Mouse (Mus musculus) adrenal gland, postnatal 10 days (tissue): ENCODE results near the gene Epop. TPM values are rescaled to one million over a fixed set of nuclear protein-coding genes. Genes with fewer than 3 reads are reported as not detected.

Experiments used
- DNase-seq: peaks from one replicate; pipeline ENCODE4 v3.0.0; 2021; ENCODE audit warnings: mixed read lengths
- long read RNA-seq, 2 experiments: library from polyadenylated mRNA; stranded (forward); transcript quantifications; one replicate each; pipeline ENCODE4 v2.0.0; 2021
- total RNA-seq, 2 experiments: library from RNA; stranded (reverse); gene quantifications; 2 replicates each; pipeline ENCODE4 v1.2.3; 2021

Epop gene
- total RNA-seq, result 1 to 10 TPM; 3.5 to 5.1 TPM
- long read RNA-seq, experiment 1, transcript Epop-201 (1 exons, 2,314 nt), result major isoform, 15 of 15 reads
- long read RNA-seq, experiment 1, partial matches to known transcripts, result 0 of 15 reads
- long read RNA-seq, experiment 1, other reads (novel, unspliced or antisense), result 0 of 15 reads
- long read RNA-seq, experiment 2, transcript Epop-201 (1 exons, 2,314 nt), result major isoform, 5 of 5 reads
- long read RNA-seq, experiment 2, partial matches to known transcripts, result 0 of 5 reads
- long read RNA-seq, experiment 2, other reads (novel, unspliced or antisense), result 0 of 5 reads

GRCm38 (mm10) chr11:97629576-97629975 lies at the start of gene Epop:
Gene Epop (minus strand): TSS chr11:97629702.
- DNase-seq, result peak; percentile 95

DNA sequence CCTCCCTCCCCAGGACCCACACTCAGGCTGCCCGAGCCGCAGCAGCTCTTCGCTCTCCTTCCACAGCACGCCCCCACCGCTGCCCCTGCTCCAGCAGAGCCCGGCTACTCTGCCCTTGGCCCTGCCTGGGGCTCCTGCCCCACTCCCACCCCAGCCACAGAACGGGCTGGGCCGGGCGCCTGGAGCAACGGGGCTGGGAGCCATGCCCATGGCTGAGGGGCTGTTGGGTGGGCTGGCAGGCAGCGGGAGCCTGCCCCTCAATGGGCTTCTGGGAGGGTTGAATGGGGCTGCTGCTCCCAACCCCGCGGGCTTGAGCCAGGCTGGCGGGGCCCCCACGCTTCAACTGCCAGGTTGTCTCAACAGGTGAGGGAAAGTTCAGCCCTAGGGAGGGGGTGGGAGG lies 48.8 kb upstream of the Epop start:
- no peak for DNase-seq

DNA sequence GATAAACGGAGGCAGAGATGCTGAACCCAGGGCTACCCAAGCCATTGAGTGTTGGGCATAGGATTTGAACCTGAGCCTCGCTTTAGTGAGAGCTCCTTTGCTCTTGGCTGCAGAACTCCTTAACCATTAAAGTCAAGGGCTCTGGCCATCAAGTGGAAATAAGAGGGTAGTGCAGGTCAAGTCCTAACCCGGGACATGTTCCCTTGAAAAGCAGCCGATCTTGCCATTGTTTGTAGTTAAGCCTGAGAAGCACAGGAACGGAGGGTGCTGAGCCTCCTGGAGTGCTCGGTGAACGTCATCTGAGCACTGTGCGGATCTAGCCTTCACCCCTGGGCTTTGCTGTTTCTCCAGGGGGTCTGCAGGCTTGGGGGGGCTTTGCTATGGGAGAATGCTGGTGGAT lies 48.3 kb upstream of the Epop start:
- DNase-seq, result no peak

GRCm38 (mm10) chr11:97677381-97677780 lies 47.9 kb upstream of the Epop start:
- DNase-seq, result no peak

- DNase-seq, result no peak
These were observed 46.7 kb upstream of the Epop start for GRCm38 (mm10) chr11:97676050-97676754.

DNA sequence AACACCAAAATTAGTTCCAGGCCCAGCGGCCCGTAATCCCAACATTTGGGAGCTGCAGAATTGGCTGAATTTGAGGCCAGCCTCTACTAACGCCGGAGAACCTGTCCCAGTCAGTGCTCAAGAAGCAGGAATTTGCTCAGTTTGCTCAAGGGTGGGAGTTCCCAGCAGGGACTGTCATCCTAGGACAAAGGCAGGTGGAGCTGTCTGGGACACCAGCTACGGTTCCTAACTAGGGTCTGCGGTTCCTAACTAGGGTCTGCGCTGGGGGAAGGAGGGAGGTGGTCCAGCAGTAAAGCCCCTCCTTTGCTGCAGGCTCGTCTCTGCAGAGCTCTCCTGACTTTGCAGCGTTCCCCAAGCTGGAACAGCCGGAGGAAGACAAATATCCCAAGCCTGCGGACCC lies 43.6 kb upstream of the Epop start:
- DNase-seq, result no peak

- no peak for DNase-seq
These were observed 41.6 kb upstream of the Epop start for GRCm38 (mm10) chr11:97671177-97671527.

GRCm38 (mm10) chr11:97670234-97671176 lies 41.0 kb upstream of the Epop start:
- DNase-seq, result no peak

- peak; percentile 70 for DNase-seq
These were observed 40.3 kb upstream of the Epop start for GRCm38 (mm10) chr11:97669829-97670228.

GRCm38 (mm10) chr11:97669268-97669667 lies 39.8 kb upstream of the Epop start:
- no peak for DNase-seq

GRCm38 (mm10) chr11:97668160-97668559 lies 38.7 kb upstream of the Epop start:
- DNase-seq, result no peak

- no peak for DNase-seq
These were observed 37.3 kb upstream of the Epop start for GRCm38 (mm10) chr11:97666794-97667193.

GRCm38 (mm10) chr11:97666221-97666620 lies 36.7 kb upstream of the Epop start:
- no peak for DNase-seq

DNA sequence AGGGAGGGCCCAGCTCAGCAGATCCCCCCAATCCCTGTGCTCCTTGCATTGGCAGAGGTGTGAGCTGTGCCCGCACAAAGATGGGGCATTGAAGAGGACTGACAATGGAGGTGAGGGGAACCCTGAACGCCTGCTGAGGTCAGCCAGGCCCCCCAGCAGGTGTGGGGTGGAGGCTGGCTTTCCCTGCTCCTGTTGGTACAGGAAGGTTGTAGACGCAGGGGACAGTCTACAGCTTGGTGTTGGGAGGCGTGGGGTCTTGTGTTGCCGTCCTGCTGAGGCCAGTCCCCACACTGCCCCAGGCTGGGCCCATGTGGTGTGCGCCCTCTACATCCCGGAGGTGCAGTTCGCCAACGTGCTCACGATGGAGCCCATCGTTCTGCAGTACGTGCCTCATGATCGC lies 35.9 kb upstream of the Epop start:
- no peak for DNase-seq

DNA sequence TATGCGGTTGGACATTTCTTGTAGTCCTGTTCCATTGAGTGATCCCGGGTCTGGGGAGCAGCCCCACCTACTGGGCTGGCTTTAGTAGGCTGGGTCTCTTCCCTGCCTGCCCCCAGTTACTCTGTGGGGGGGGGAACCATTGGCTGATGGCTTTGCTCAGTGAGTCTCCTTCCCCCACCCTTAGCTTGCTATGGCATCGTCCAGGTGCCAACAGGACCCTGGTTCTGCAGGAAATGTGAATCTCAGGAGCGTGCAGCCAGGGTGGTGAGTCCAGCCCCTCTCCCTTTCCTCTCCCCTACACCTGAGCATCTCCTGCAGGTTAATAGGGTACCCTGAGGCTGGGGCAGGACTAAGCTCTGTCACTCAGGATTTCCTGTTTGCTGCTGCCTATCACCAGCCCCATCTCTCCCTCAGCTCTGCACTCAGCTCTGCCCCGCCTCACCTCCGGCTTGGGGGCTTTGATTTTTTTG lies 35.3 kb upstream of the Epop start:
- no peak for DNase-seq

DNA sequence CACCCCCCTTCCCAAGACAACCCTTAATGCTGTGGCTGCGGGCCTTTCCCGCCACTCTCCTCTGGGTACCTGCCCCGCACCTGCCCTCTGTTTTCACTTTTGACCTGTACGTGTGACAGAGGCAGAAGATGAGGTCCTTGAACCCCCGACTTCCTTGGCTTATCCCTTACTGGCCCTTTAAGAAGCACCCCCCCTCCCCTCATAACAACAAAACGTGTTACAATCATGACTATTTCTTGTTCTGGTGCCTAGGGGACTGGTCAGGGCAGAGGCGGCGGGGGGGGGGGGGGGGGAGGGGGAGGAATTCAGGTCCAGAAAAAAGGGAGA lies 34.8 kb upstream of the Epop start:
- no peak for DNase-seq

- peak; percentile 54 for DNase-seq
These were observed 34.2 kb upstream of the Epop start for GRCm38 (mm10) chr11:97663528-97664338.

- DNase-seq, result peak; percentile 88
These were observed 33.5 kb upstream of the Epop start, which contains the start of gene Mllt6 for GRCm38 (mm10) chr11:97662893-97663527. Gene Mllt6 (plus strand): TSS chr11:97663414.

DNA sequence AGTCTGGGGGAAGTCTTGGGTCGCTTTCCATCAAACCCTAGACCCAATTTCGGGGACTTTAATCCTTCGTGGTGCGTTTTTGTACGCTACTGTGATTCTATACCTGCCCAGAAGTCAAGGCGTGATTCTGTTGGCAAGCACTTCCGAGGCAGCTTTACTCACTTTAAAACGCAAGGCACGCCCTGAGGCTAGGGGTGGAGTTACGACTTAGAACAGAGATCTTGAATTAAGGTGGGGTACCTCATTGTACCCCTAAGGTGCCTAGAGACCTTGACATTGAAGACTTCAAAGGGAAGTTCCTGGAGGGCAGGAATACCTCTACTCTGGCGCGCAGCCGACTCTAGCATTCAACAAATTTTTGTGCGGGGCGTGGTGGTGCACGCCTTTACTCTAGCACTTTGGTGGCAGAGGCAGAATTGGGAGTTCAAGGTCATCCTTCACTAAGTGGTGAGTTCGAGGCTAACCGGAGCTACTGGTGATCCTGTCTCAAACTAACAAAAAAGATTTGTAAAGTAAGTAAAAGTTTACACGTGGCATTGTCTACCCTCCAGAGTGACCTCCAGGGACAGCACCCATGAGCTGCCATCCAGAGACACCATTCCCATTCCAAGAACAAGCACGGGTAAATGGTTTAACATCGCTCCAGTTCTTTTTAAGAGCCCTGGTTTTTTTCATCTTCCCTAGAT lies 32.8 kb upstream of the Epop start:
- peak; percentile 61 for DNase-seq

DNA sequence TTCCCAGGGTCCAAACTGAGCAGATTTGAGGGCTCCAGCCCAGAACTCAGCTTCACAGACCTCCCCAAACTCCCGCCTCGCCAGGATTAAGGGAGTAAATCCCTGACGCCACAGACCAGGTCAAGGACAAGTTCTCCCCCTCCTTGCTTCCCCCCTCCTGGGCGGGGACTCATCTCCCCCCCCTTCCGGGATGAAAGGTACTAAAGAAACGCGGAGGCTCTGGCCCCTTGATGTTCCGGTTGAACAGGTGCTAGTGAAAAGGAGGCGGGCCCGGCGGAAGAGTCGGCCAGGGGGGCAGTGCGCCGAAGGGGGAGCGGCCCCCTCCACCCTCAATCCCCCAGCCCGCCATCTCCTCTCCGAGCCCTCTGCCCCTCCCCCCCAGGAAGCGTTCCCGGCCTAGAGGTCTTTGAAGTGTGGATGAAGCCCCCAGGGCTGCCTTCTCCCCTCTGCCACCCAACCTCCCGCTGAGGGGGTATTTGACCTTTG lies 32.2 kb upstream of the Epop start:
- DNase-seq, result peak; percentile 79
